Mouse (Mus musculus): ENCODE results near the gene Ncor2.
A peak's percentile ranks its signal among the peaks of the same experiment; 100 is the strongest.

- TF ChIP-seq CTCF (IDR thresholded peaks at IDR 0.05; ENCODE audit: low read depth) = peak; percentile 31
- no peak for TF ChIP-seq EP300 (optimal IDR thresholded peaks at IDR 0.05)
Measured at GRCm38 (mm10) chr5:125188812-125189598, 10.0 kb upstream of the Ncor2 start.
